Mouse (Mus musculus): ENCODE data around the gene Fam131a. TPM values are rescaled to one million over a fixed set of nuclear protein-coding genes. Genes with fewer than 3 reads are reported as not detected.

The Fam131a gene
- total and polyA plus RNA-seq, 3 experiments, result not detected

Other genes starting within 250 kb of the Fam131a start
- 131 and 137 TPM in 2 replicates for gene Eif2b5, start 194.4 kb upstream of the Fam131a start, total RNA-seq (2012; rRNA removed)
- gene Eif2b5, start 194.4 kb upstream of the Fam131a start, polyA plus RNA-seq (2012; ENCODE audit: insufficient read depth in 1 of 2, insufficient read length in 2 of 2, low read depth in 1 of 2, low replicate concordance in 2 of 2, missing spikeins in 1 of 2), result 100 to 1,000 TPM in 1 of 2 experiments, 10 to 100 TPM in 1; 91.1 to 115 TPM
- 4.0 and 4.1 TPM in 2 replicates for gene Dvl3, start 176.3 kb upstream of the Fam131a start, total RNA-seq (2012; rRNA removed)
- gene Dvl3, start 176.3 kb upstream of the Fam131a start, polyA plus RNA-seq (2012; ENCODE audit: insufficient read depth in 1 of 2, insufficient read length in 2 of 2, low read depth in 1 of 2, low replicate concordance in 2 of 2, missing spikeins in 1 of 2), result 10 to 100 TPM in 1 of 2 experiments, not detected in 1; 20.5 TPM
- 185 and 199 TPM in 2 replicates for gene Ap2m1, start 157.8 kb upstream of the Fam131a start, total RNA-seq (2012; rRNA removed)
- 1,000 to 10,000 TPM in 1 of 2 experiments, 100 to 1,000 TPM in 1; 312 to 1,810 TPM for gene Ap2m1, start 157.8 kb upstream of the Fam131a start, polyA plus RNA-seq (2012; ENCODE audit: insufficient read depth in 1 of 2, insufficient read length in 2 of 2, low read depth in 1 of 2, low replicate concordance in 2 of 2, missing spikeins in 1 of 2)
- gene Abcf3, start 144.7 kb upstream of the Fam131a start, total RNA-seq (2012; rRNA removed), result 42.0 and 46.5 TPM in 2 replicates
- gene Abcf3, start 144.7 kb upstream of the Fam131a start, polyA plus RNA-seq (2012; ENCODE audit: insufficient read depth in 1 of 2, insufficient read length in 2 of 2, low read depth in 1 of 2, low replicate concordance in 2 of 2, missing spikeins in 1 of 2), result 10 to 100 TPM in 1 of 2 experiments, not detected in 1; 79.6 TPM
- 0.07 and 0.15 TPM in 2 replicates for gene Vwa5b2, start 103.8 kb upstream of the Fam131a start, total RNA-seq (2012; rRNA removed)
- under 1 TPM in 1 of 2 experiments, not detected in 1; 0.33 TPM for gene Vwa5b2, start 103.8 kb upstream of the Fam131a start, polyA plus RNA-seq (2012; ENCODE audit: insufficient read depth in 1 of 2, insufficient read length in 2 of 2, low read depth in 1 of 2, low replicate concordance in 2 of 2, missing spikeins in 1 of 2)
- gene Eef1akmt4, start 81.6 kb upstream of the Fam131a start, total RNA-seq (2012; rRNA removed), result 38.6 and 52.2 TPM in 2 replicates
- 10 to 100 TPM in 1 of 2 experiments, not detected in 1; 37.1 TPM for gene Eef1akmt4, start 81.6 kb upstream of the Fam131a start, polyA plus RNA-seq (2012; ENCODE audit: insufficient read depth in 1 of 2, insufficient read length in 2 of 2, low read depth in 1 of 2, low replicate concordance in 2 of 2, missing spikeins in 1 of 2)
- not detected in 2 replicates for gene Gm49333, start 81.6 kb upstream of the Fam131a start, total RNA-seq (2012; rRNA removed)
- gene Gm49333, start 81.6 kb upstream of the Fam131a start, polyA plus RNA-seq (2012; ENCODE audit: insufficient read depth in 1 of 2, insufficient read length in 2 of 2, low read depth in 1 of 2, low replicate concordance in 2 of 2, missing spikeins in 1 of 2), result not detected
- gene Alg3, start 81.5 kb upstream of the Fam131a start, total RNA-seq (2012; rRNA removed), result 22.2 and 25.6 TPM in 2 replicates
- 100 to 1,000 TPM in 1 of 2 experiments, 10 to 100 TPM in 1; 67.6 to 218 TPM for gene Alg3, start 81.5 kb upstream of the Fam131a start, polyA plus RNA-seq (2012; ENCODE audit: insufficient read depth in 1 of 2, insufficient read length in 2 of 2, low read depth in 1 of 2, low replicate concordance in 2 of 2, missing spikeins in 1 of 2)
- 0.23 and 0.65 TPM in 2 replicates for gene Camk2n2, start 72.0 kb upstream of the Fam131a start, total RNA-seq (2012; rRNA removed)
- gene Camk2n2, start 72.0 kb upstream of the Fam131a start, polyA plus RNA-seq (2012; ENCODE audit: insufficient read depth in 1 of 2, insufficient read length in 2 of 2, low read depth in 1 of 2, low replicate concordance in 2 of 2, missing spikeins in 1 of 2), result 1 to 10 TPM in 1 of 2 experiments, not detected in 1; 4.3 TPM
- 4.9 and 5.0 TPM in 2 replicates for gene Ece2, start 63.4 kb upstream of the Fam131a start, total RNA-seq (2012; rRNA removed)
- 1 to 10 TPM in 1 of 2 experiments, not detected in 1; 7.4 TPM for gene Ece2, start 63.4 kb upstream of the Fam131a start, polyA plus RNA-seq (2012; ENCODE audit: insufficient read depth in 1 of 2, insufficient read length in 2 of 2, low read depth in 1 of 2, low replicate concordance in 2 of 2, missing spikeins in 1 of 2)
- gene Psmd2, start 41.6 kb upstream of the Fam131a start, total RNA-seq (2012; rRNA removed), result 262 and 323 TPM in 2 replicates
- gene Psmd2, start 41.6 kb upstream of the Fam131a start, polyA plus RNA-seq (2012; ENCODE audit: insufficient read depth in 1 of 2, insufficient read length in 2 of 2, low read depth in 1 of 2, low replicate concordance in 2 of 2, missing spikeins in 1 of 2), result 100 to 1,000 TPM in 1 of 2 experiments, 10 to 100 TPM in 1; 81.9 to 432 TPM
- gene Eif4g1, start 24.9 kb upstream of the Fam131a start, total RNA-seq (2012; rRNA removed), result 409 and 425 TPM in 2 replicates
- gene Eif4g1, start 24.9 kb upstream of the Fam131a start, polyA plus RNA-seq (2012; ENCODE audit: insufficient read depth in 1 of 2, insufficient read length in 2 of 2, low read depth in 1 of 2, low replicate concordance in 2 of 2, missing spikeins in 1 of 2), result 100 to 1,000 TPM; 327 to 436 TPM
- 174 and 180 TPM in 2 replicates for gene Polr2h, start 24.4 kb downstream of the Fam131a start, total RNA-seq (2012; rRNA removed)
- gene Polr2h, start 24.4 kb downstream of the Fam131a start, polyA plus RNA-seq (2012; ENCODE audit: insufficient read depth in 1 of 2, insufficient read length in 2 of 2, low read depth in 1 of 2, low replicate concordance in 2 of 2, missing spikeins in 1 of 2), result 10 to 100 TPM in 1 of 2 experiments, not detected in 1; 95.4 TPM
- 3.6 and 5.4 TPM in 2 replicates for gene Clcn2, start 24.5 kb downstream of the Fam131a start, total RNA-seq (2012; rRNA removed)
- gene Clcn2, start 24.5 kb downstream of the Fam131a start, polyA plus RNA-seq (2012; ENCODE audit: insufficient read depth in 1 of 2, insufficient read length in 2 of 2, low read depth in 1 of 2, low replicate concordance in 2 of 2, missing spikeins in 1 of 2), result 1 to 10 TPM in 1 of 2 experiments, not detected in 1; 9.4 TPM
- not detected in 2 replicates for gene Chrd, start 39.9 kb downstream of the Fam131a start, total RNA-seq (2012; rRNA removed)
- gene Chrd, start 39.9 kb downstream of the Fam131a start, polyA plus RNA-seq (2012; ENCODE audit: insufficient read depth in 1 of 2, insufficient read length in 2 of 2, low read depth in 1 of 2, low replicate concordance in 2 of 2, missing spikeins in 1 of 2), result not detected
- not detected in 2 replicates for gene Thpo, start 41.3 kb downstream of the Fam131a start, total RNA-seq (2012; rRNA removed)
- gene Thpo, start 41.3 kb downstream of the Fam131a start, polyA plus RNA-seq (2012; ENCODE audit: insufficient read depth in 1 of 2, insufficient read length in 2 of 2, low read depth in 1 of 2, low replicate concordance in 2 of 2, missing spikeins in 1 of 2), result not detected

Data from MEL (cell line).